Mouse (Mus musculus): ENCODE data around the gene E2f6.

The E2f6 gene

DNA sequence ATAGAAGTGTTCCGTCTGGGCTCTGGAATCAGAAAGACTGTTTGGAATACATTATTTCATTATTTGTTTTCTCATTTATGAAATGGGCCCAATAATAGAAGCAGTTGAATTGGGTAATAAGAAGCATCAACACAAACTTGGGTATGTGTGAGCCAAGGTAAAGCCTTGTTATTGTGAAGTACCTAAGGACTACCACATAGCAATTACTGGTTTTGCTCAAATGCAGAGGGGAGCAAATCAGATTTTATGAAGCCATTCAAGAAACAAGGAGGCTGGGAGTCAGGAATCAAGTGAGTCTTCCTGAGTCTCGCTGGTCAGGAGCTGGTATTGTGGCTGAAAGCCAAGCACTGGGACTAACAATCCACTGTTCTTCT lies 45.5 kb downstream of the E2f6 start:
- H3K27me3 ChIP-seq (ENCODE audit: insufficient read depth, low read length): no peaks in the 10 kb centered on the region
- TF ChIP-seq NANOG (IDR thresholded peaks at IDR 0.05; ENCODE audit: borderline replicate concordance, low read length) (no peak), POU5F1 (IDR thresholded peaks at IDR 0.05; ENCODE audit: borderline replicate concordance, low read length) (no peak), CTCF (conservative IDR thresholded peaks at IDR 0.05; ENCODE audit: low read length) (no peak)
- peaks cover 30% of the 10 kb centered on the region for H3K4me1 ChIP-seq (replicated peaks; ENCODE audit: low read depth, low read length)
- no peak overlapping the region for H3K4me3 ChIP-seq (replicated peaks; ENCODE audit: low read length)
- H3K9me3 ChIP-seq (ENCODE audit: low read length): no peaks in the 10 kb centered on the region
- no peaks in the 10 kb centered on the region for H3K36me3 ChIP-seq (ENCODE audit: insufficient read depth, low read length)

DNA sequence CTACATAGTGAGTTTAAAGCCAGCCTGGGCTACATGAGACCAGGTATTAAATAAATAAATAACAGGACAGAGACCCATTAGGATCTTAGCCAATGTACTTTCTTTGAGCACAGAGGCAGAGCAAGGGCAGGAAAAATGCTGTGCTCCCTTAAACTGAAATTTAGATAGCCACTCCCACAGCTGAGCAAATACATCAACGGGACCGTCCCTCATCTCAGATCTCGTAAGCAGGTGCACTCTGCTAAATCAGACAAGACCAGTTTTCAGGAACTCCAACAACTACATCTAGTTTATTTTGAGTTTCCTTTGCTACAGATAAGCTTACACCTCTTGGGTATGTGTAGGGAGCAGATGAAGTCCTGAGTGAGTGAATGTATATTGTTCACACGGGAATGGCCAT lies 47.3 kb downstream of the E2f6 start:
- H3K4me1 ChIP-seq (replicated peaks; ENCODE audit: low read depth, low read length): peaks cover 22% of the 10 kb centered on the region
- no peaks in the 10 kb centered on the region for H3K9me3 ChIP-seq (ENCODE audit: low read length)
- H3K4me3 ChIP-seq (replicated peaks; ENCODE audit: low read length): no peak overlapping the region
- H3K36me3 ChIP-seq (ENCODE audit: insufficient read depth, low read length): no peaks in the 10 kb centered on the region
- H3K27me3 ChIP-seq (ENCODE audit: insufficient read depth, low read length): no peaks in the 10 kb centered on the region
- TF ChIP-seq NANOG (IDR thresholded peaks at IDR 0.05; ENCODE audit: borderline replicate concordance, low read length) (no peak), POU5F1 (IDR thresholded peaks at IDR 0.05; ENCODE audit: borderline replicate concordance, low read length) (no peak), CTCF (conservative IDR thresholded peaks at IDR 0.05; ENCODE audit: low read length) (no peak)

DNA sequence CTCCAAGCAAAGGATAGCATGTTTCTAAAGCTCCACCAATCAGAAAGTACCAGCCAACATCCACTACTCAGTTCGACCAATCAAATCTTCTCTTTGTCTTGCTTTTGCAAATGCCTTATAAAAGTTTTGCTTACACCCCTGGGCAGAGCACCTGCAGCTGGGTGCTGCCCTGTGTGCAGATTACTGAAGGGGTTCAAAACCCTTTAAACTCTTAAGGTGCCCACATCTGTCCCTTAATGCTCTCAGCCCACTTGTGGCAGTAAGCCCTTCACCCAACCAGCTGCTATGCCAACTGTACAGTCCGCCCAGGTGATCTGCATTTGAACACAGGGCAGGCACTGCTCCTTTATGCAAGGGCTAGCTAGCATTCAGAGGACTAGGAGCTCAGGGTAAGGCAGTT lies 49.0 kb downstream of the E2f6 start:
- Histone ChIP-seq H3K27me3 (ENCODE audit: insufficient read depth, low read length) (no peaks in the 10 kb centered on the region), H3K9me3 (ENCODE audit: low read length) (no peaks in the 10 kb centered on the region), H3K4me1 (replicated peaks; ENCODE audit: low read depth, low read length) (peaks cover 15% of the 10 kb centered on the region), H3K4me3 (replicated peaks; ENCODE audit: low read length) (no peak overlapping the region), H3K36me3 (ENCODE audit: insufficient read depth, low read length) (no peaks in the 10 kb centered on the region)
- TF ChIP-seq POU5F1 (IDR thresholded peaks at IDR 0.05; ENCODE audit: borderline replicate concordance, low read length) (no peak), CTCF (conservative IDR thresholded peaks at IDR 0.05; ENCODE audit: low read length) (no peak)

DNA sequence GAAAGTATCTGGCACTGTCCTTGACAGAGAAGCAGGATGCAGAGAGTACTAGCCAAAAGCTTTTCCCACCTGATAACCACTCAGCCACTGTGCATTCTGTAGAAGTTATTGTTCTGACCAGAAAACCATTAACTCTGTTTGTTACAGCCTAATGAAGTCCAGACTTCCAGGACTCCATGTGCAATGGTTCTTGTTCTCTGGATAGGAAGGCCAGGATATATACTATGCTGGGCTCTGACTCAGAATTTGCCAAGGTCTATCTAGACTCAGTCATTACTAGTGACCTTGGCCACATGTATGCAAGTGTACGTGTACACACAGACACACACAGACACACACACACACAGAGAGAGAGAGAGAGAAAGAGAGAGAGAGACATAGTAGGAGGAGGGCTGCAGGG lies 49.8 kb downstream of the E2f6 start:
- no peak for TF ChIP-seq CTCF (conservative IDR thresholded peaks at IDR 0.05; ENCODE audit: low read length)
- no peak for TF ChIP-seq NANOG (IDR thresholded peaks at IDR 0.05; ENCODE audit: borderline replicate concordance, low read length)
- no peak for TF ChIP-seq POU5F1 (IDR thresholded peaks at IDR 0.05; ENCODE audit: borderline replicate concordance, low read length)
- H3K9me3 ChIP-seq (ENCODE audit: low read length): no peaks in the 10 kb centered on the region
- no peak overlapping the region for H3K4me3 ChIP-seq (replicated peaks; ENCODE audit: low read length)
- H3K27me3 ChIP-seq (ENCODE audit: insufficient read depth, low read length): no peaks in the 10 kb centered on the region
- H3K36me3 ChIP-seq (ENCODE audit: insufficient read depth, low read length): no peaks in the 10 kb centered on the region
- peaks cover 18% of the 10 kb centered on the region for H3K4me1 ChIP-seq (replicated peaks; ENCODE audit: low read depth, low read length)

DNA sequence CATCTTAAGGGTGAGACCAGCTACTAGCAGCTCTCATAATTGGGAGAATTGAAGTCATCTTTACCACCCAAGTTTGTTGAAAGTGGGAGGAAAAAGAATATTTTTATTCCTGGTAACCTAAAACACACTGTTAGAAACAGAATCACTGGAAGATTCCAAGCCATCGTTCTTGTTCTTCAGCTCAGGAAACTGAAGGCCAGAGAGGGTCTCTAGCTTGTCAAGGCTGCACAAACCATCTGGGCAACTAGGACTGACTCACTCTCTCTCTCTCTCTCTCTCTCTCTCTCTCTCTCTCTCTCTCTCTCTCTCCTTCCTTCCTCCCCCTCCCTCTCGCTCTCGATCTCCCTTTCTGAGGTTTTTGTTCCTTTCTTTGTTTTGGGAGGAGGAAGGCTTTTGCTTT lies 50.2 kb downstream of the E2f6 start:
- no peak overlapping the region for H3K4me3 ChIP-seq (replicated peaks; ENCODE audit: low read length)
- no peaks in the 10 kb centered on the region for H3K27me3 ChIP-seq (ENCODE audit: insufficient read depth, low read length)
- H3K9me3 ChIP-seq (ENCODE audit: low read length): no peaks in the 10 kb centered on the region
- H3K36me3 ChIP-seq (ENCODE audit: insufficient read depth, low read length): no peaks in the 10 kb centered on the region
- TF ChIP-seq NANOG (IDR thresholded peaks at IDR 0.05; ENCODE audit: borderline replicate concordance, low read length): no peak
- no peak for TF ChIP-seq POU5F1 (IDR thresholded peaks at IDR 0.05; ENCODE audit: borderline replicate concordance, low read length)
- TF ChIP-seq CTCF (conservative IDR thresholded peaks at IDR 0.05; ENCODE audit: low read length): no peak
- H3K4me1 ChIP-seq (replicated peaks; ENCODE audit: low read depth, low read length): peaks cover 17% of the 10 kb centered on the region

- TF ChIP-seq POU5F1 (IDR thresholded peaks at IDR 0.05; ENCODE audit: borderline replicate concordance, low read length): no peak
- no peak for TF ChIP-seq CTCF (conservative IDR thresholded peaks at IDR 0.05; ENCODE audit: low read length)
- TF ChIP-seq NANOG (IDR thresholded peaks at IDR 0.05; ENCODE audit: borderline replicate concordance, low read length): no peak
- Histone ChIP-seq H3K36me3 (ENCODE audit: insufficient read depth, low read length) (no peaks in the 10 kb centered on the region), H3K27me3 (ENCODE audit: insufficient read depth, low read length) (peaks cover 7% of the 10 kb centered on the region), H3K4me1 (replicated peaks; ENCODE audit: low read depth, low read length) (peaks cover 50% of the 10 kb centered on the region), H3K9me3 (ENCODE audit: low read length) (no peaks in the 10 kb centered on the region), H3K4me3 (replicated peaks; ENCODE audit: low read length) (no peak overlapping the region)
Measured at GRCm38 (mm10) chr12:16864477-16864876, 53.7 kb downstream of the E2f6 start.

- TF ChIP-seq CTCF (conservative IDR thresholded peaks at IDR 0.05; ENCODE audit: low read length) (no peak), NANOG (IDR thresholded peaks at IDR 0.05; ENCODE audit: borderline replicate concordance, low read length) (no peak)
- Histone ChIP-seq H3K4me1 (replicated peaks; ENCODE audit: low read depth, low read length) (peaks cover 59% of the 10 kb centered on the region), H3K36me3 (ENCODE audit: insufficient read depth, low read length) (no peaks in the 10 kb centered on the region), H3K27me3 (ENCODE audit: insufficient read depth, low read length) (peaks cover 7% of the 10 kb centered on the region), H3K9me3 (ENCODE audit: low read length) (no peaks in the 10 kb centered on the region), H3K4me3 (replicated peaks; ENCODE audit: low read length) (no peak overlapping the region)
Measured at GRCm38 (mm10) chr12:16865871-16866270, 55.1 kb downstream of the E2f6 start.

DNA sequence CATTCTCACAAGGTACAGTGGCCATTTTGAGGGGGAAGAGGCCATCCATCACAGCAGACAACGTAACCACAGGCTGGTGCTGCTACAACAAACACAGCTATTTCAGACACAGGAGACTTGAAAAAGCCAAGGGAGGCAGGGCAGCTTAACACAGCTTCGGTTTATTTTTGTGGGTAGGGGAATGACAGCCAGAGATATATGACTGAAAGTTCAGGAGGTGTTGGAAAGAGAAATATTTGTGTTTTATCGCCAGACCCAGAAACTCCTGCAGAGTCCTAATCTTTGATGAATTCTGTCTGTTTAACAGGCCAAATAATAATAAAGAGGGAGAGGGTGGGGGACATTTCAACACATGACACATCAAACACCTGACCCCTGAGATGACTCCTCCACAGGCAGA lies 55.7 kb downstream of the E2f6 start:
- TF ChIP-seq POU5F1 (IDR thresholded peaks at IDR 0.05; ENCODE audit: borderline replicate concordance, low read length) (no peak), NANOG (IDR thresholded peaks at IDR 0.05; ENCODE audit: borderline replicate concordance, low read length) (no peak), CTCF (conservative IDR thresholded peaks at IDR 0.05; ENCODE audit: low read length) (no peak)
- Histone ChIP-seq H3K4me1 (replicated peaks; ENCODE audit: low read depth, low read length) (peaks cover 62% of the 10 kb centered on the region), H3K27me3 (ENCODE audit: insufficient read depth, low read length) (peaks cover 7% of the 10 kb centered on the region), H3K4me3 (replicated peaks; ENCODE audit: low read length) (no peak overlapping the region), H3K36me3 (ENCODE audit: insufficient read depth, low read length) (no peaks in the 10 kb centered on the region), H3K9me3 (ENCODE audit: low read length) (peaks cover 2% of the 10 kb centered on the region; the same call in 1 of the 2 replicates)

DNA sequence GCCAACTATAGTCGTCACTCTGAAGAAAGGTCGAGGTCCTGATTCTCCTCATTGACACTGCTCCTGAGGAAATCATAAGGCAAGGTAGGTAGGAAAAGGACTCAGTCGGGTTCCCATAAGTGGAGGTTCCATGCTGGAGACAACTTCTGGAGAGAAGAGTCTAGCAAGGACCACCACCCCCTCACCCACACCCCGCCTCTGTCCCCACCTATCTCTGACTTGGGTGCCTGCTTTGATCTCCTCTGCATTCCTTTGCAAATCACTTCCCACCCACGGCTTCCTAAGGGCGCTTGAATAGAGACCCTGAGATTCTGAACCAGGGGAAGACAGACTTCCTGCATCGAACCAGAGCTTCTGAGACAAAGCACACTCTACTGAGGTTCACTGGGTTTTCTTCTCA lies 56.5 kb downstream of the E2f6 start:
- H3K4me3 ChIP-seq (replicated peaks; ENCODE audit: low read length): no peak overlapping the region
- no peaks in the 10 kb centered on the region for H3K36me3 ChIP-seq (ENCODE audit: insufficient read depth, low read length)
- peaks cover 7% of the 10 kb centered on the region for H3K27me3 ChIP-seq (ENCODE audit: insufficient read depth, low read length)
- TF ChIP-seq POU5F1 (IDR thresholded peaks at IDR 0.05; ENCODE audit: borderline replicate concordance, low read length): no peak
- no peak for TF ChIP-seq CTCF (conservative IDR thresholded peaks at IDR 0.05; ENCODE audit: low read length)
- no peak for TF ChIP-seq NANOG (IDR thresholded peaks at IDR 0.05; ENCODE audit: borderline replicate concordance, low read length)
- H3K4me1 ChIP-seq (replicated peaks; ENCODE audit: low read depth, low read length): peaks cover 67% of the 10 kb centered on the region
- peaks cover 3% of the 10 kb centered on the region; the same call in 1 of the 2 replicates for H3K9me3 ChIP-seq (ENCODE audit: low read length)
